Mouse (Mus musculus) neural tube, embryonic 15.5 days (tissue): Measurements from ENCODE around the gene Gramd1b. TPM values are rescaled to one million over a fixed set of nuclear protein-coding genes. Genes with fewer than 3 reads are reported as not detected.

Experiments
- ATAC-seq: fragments of 200-750 bp; cut with Nextera tagmentation; 2 replicates; pipeline ENCODE4 v1.8.0; 2017; ENCODE audit warnings: mild to moderate bottlenecking, moderate TSS enrichment, moderate library complexity; ENCODE audit not compliant: low FRiP score
- H3K27ac ChIP-seq: fragments of 300-500 bp; sonication (generic); replicated peaks from 2 replicates; pipeline ENCODE4 v1.5.1; 2015; ENCODE audit warnings: mild to moderate bottlenecking, inconsistent platforms
- H3K27me3 ChIP-seq: fragments of 300-500 bp; sonication (generic); replicated peaks from 2 replicates; pipeline ENCODE4 v1.6.1; 2015; ENCODE audit warnings: inconsistent platforms
- H3K36me3 ChIP-seq: fragments of 300-500 bp; sonication (generic); 2 replicates; pipeline ENCODE4 v1.6.1; 2015; ENCODE audit warnings: inconsistent platforms
- H3K4me1 ChIP-seq: fragments of 300-500 bp; sonication (generic); 2 replicates; pipeline ENCODE4 v1.6.1; 2015; ENCODE audit warnings: inconsistent platforms
- H3K4me2 ChIP-seq: fragments of 300-500 bp; sonication (generic); 2 replicates; pipeline ENCODE4 v1.6.1; 2015; ENCODE audit warnings: inconsistent platforms, mild to moderate bottlenecking, moderate library complexity
- H3K4me3 ChIP-seq: fragments of 300-500 bp; sonication (generic); replicated peaks from 2 replicates; pipeline ENCODE4 v1.5.1; 2015; ENCODE audit warnings: mild to moderate bottlenecking, inconsistent platforms
- H3K9ac ChIP-seq: fragments of 300-500 bp; sonication (generic); replicated peaks from 2 replicates; pipeline ENCODE4 v1.6.1; 2015; ENCODE audit warnings: mild to moderate bottlenecking, inconsistent platforms
- H3K9me3 ChIP-seq: fragments of 300-500 bp; sonication (generic); replicated peaks from 2 replicates; pipeline ENCODE4 v1.6.1; 2016; ENCODE audit warnings: inconsistent platforms
- WGBS: fragments of 180-500 bp; shearing (Covaris S2); methylation state at CpG from one replicate; pipeline ENCODE4 v1.1.7; 2015; ENCODE audit warnings: mixed read lengths; 5-methylcytosine and 5-hydroxymethylcytosine counted together
- polyA plus RNA-seq: library from polyadenylated mRNA; unstranded; fragments of >200 nt; fragmentation: Nextera tagmentation; extraction: Ambion mirVana; gene quantifications from 2 replicates; pipeline ENCODE4 v1.2.1, GENCODE M21; 2015

Gene Gramd1b
- polyA plus RNA-seq, 1 experiment from 2014 or later, result 16.3 TPM

- H3K4me2 ChIP-seq, result no peak overlapping the region
- H3K27me3 ChIP-seq, result no peaks in the 10 kb centered on the region
- H3K4me1 ChIP-seq, result 0 out of 2 replicates have a peak, but pooled peaks cover 3% of the 10 kb centered on the region
- H3K9ac ChIP-seq, result no peak overlapping the region
- no peak overlapping the region for H3K4me3 ChIP-seq
- 97% methylated on average over 5 of the region's 5 CpGs for WGBS
- ATAC-seq, result no peak
- no peak overlapping the region for H3K27ac ChIP-seq
- H3K9me3 ChIP-seq, result no peaks in the 10 kb centered on the region
- H3K36me3 ChIP-seq, result no peaks in the 10 kb centered on the region
Measured at GRCm38 (mm10) chr9:40547876-40548275, 16.7 kb upstream of the Gramd1b start.

- no peaks in the 10 kb centered on the region for H3K36me3 ChIP-seq
- 48% methylated on average over 6 of the region's 6 CpGs for WGBS
- H3K9ac ChIP-seq, result no peak overlapping the region
- no peak overlapping the region for H3K27ac ChIP-seq
- ATAC-seq, result peak; percentile 61; the same call in 1 of the 2 replicates
- peaks cover 10% of the 10 kb centered on the region for H3K4me1 ChIP-seq
- H3K27me3 ChIP-seq, result no peaks in the 10 kb centered on the region
- no peaks in the 10 kb centered on the region for H3K9me3 ChIP-seq
- no peak overlapping the region for H3K4me2 ChIP-seq
- H3K4me3 ChIP-seq, result no peak overlapping the region
Measured at GRCm38 (mm10) chr9:40545193-40545592, 14.0 kb upstream of the Gramd1b start.

GRCm38 (mm10) chr9:40539588-40540140 is 8.5 kb upstream of the Gramd1b start:
- Histone ChIP-seq H3K4me1 (peaks cover 27% of the 10 kb centered on the region), H3K27me3 (no peaks in the 10 kb centered on the region), H3K9me3 (no peaks in the 10 kb centered on the region), H3K4me3 (no peak overlapping the region), H3K36me3 (no peaks in the 10 kb centered on the region), H3K9ac (no peak overlapping the region), H3K4me2 (no peak overlapping the region), H3K27ac (peak overlapping the region; percentile 60; the same call in 1 of the 2 replicates)
- ATAC-seq, result peak; percentile 23; the same call in 1 of the 2 replicates
- 44% methylated on average over 8 of the region's 8 CpGs for WGBS

GRCm38 (mm10) chr9:40537708-40538105 is 6.5 kb upstream of the Gramd1b start:
- no peaks in the 10 kb centered on the region for H3K27me3 ChIP-seq
- H3K36me3 ChIP-seq, result no peaks in the 10 kb centered on the region
- no peak overlapping the region for H3K9ac ChIP-seq
- H3K4me1 ChIP-seq, result peaks cover 27% of the 10 kb centered on the region
- WGBS, result 29% methylated on average over 2 of the region's 2 CpGs
- no peak overlapping the region for H3K4me3 ChIP-seq
- peak; percentile 68; the same call in 1 of the 2 replicates for ATAC-seq
- H3K27ac ChIP-seq, result peak overlapping the region; percentile 64
- H3K4me2 ChIP-seq, result no peak overlapping the region
- no peaks in the 10 kb centered on the region for H3K9me3 ChIP-seq

- ATAC-seq, result no peak
- no peak overlapping the region for H3K9ac ChIP-seq
- no peaks in the 10 kb centered on the region for H3K9me3 ChIP-seq
- no peak overlapping the region for H3K4me2 ChIP-seq
- H3K36me3 ChIP-seq, result no peaks in the 10 kb centered on the region
- H3K27ac ChIP-seq, result no peak overlapping the region
- 83% methylated on average over 3 of the region's 3 CpGs for WGBS
- H3K27me3 ChIP-seq, result no peaks in the 10 kb centered on the region
- peaks cover 27% of the 10 kb centered on the region for H3K4me1 ChIP-seq
- H3K4me3 ChIP-seq, result no peak overlapping the region
Measured at GRCm38 (mm10) chr9:40537044-40537707, 6.0 kb upstream of the Gramd1b start.

GRCm38 (mm10) chr9:40530536-40530935 is 647 bp downstream of the Gramd1b start:
- 61% methylated on average over 8 of the region's 8 CpGs for WGBS
- Histone ChIP-seq H3K4me2 (peak overlapping the region; percentile 94), H3K4me1 (peaks cover 9% of the 10 kb centered on the region), H3K9me3 (no peaks in the 10 kb centered on the region), H3K9ac (peak overlapping the region; percentile 67), H3K27me3 (no peaks in the 10 kb centered on the region), H3K27ac (no peak overlapping the region), H3K36me3 (no peaks in the 10 kb centered on the region), H3K4me3 (peak overlapping the region; percentile 62)
- no peak for ATAC-seq

GRCm38 (mm10) chr9:40528733-40529132 is 2.5 kb downstream of the Gramd1b start:
- Histone ChIP-seq H3K9ac (no peak overlapping the region), H3K4me3 (no peak overlapping the region), H3K4me1 (peaks cover 9% of the 10 kb centered on the region), H3K27me3 (no peaks in the 10 kb centered on the region), H3K4me2 (no peak overlapping the region), H3K9me3 (no peaks in the 10 kb centered on the region), H3K27ac (no peak overlapping the region), H3K36me3 (no peaks in the 10 kb centered on the region)
- ATAC-seq, result no peak
- WGBS, result 64% methylated on average over 4 of the region's 4 CpGs

GRCm38 (mm10) chr9:40526928-40527327 is 4.3 kb downstream of the Gramd1b start:
- peaks cover 9% of the 10 kb centered on the region for H3K4me1 ChIP-seq
- H3K27me3 ChIP-seq, result no peaks in the 10 kb centered on the region
- H3K27ac ChIP-seq, result no peak overlapping the region
- no peak overlapping the region for H3K4me2 ChIP-seq
- 75% methylated on average over 3 of the region's 3 CpGs for WGBS
- ATAC-seq, result no peak
- no peak overlapping the region for H3K4me3 ChIP-seq
- no peak overlapping the region for H3K9ac ChIP-seq
- H3K36me3 ChIP-seq, result no peaks in the 10 kb centered on the region
- H3K9me3 ChIP-seq, result no peaks in the 10 kb centered on the region

GRCm38 (mm10) chr9:40522156-40522555 is 9.0 kb downstream of the Gramd1b start:
- Histone ChIP-seq H3K27me3 (no peaks in the 10 kb centered on the region), H3K4me2 (no peak overlapping the region), H3K36me3 (no peaks in the 10 kb centered on the region), H3K4me1 (no peaks in the 10 kb centered on the region), H3K27ac (no peak overlapping the region), H3K9ac (no peak overlapping the region), H3K4me3 (no peak overlapping the region), H3K9me3 (no peaks in the 10 kb centered on the region)
- no peak for ATAC-seq
- WGBS, result 81% methylated on average over 7 of the region's 7 CpGs

- H3K9me3 ChIP-seq, result no peaks in the 10 kb centered on the region
- H3K27me3 ChIP-seq, result no peaks in the 10 kb centered on the region
- no peak overlapping the region for H3K4me3 ChIP-seq
- H3K36me3 ChIP-seq, result no peaks in the 10 kb centered on the region
- no peak overlapping the region for H3K4me2 ChIP-seq
- no peak overlapping the region for H3K9ac ChIP-seq
- ATAC-seq, result no peak
- no peak overlapping the region for H3K27ac ChIP-seq
- H3K4me1 ChIP-seq, result no peaks in the 10 kb centered on the region
- 88% methylated on average over 6 of the region's 6 CpGs for WGBS
Measured at GRCm38 (mm10) chr9:40521097-40521496, 10.1 kb downstream of the Gramd1b start.

GRCm38 (mm10) chr9:40519294-40519693 is 11.9 kb downstream of the Gramd1b start:
- ATAC-seq, result no peak
- WGBS, result 85% methylated on average over 3 of the region's 3 CpGs

GRCm38 (mm10) chr9:40511970-40512369 is 19.2 kb downstream of the Gramd1b start:
- 76% methylated on average over 2 of the region's 2 CpGs for WGBS
- Histone ChIP-seq H3K4me3 (no peak overlapping the region), H3K27ac (no peak overlapping the region), H3K9me3 (no peaks in the 10 kb centered on the region), H3K4me2 (no peak overlapping the region), H3K36me3 (no peaks in the 10 kb centered on the region), H3K27me3 (no peaks in the 10 kb centered on the region), H3K9ac (no peak overlapping the region), H3K4me1 (no peaks in the 10 kb centered on the region)
- ATAC-seq, result no peak

More at GRCm38 (mm10) chr9:40519294-40519693, 11.9 kb downstream of the Gramd1b start:
- Histone ChIP-seq H3K9ac (no peak overlapping the region), H3K4me3 (no peak overlapping the region), H3K4me1 (no peaks in the 10 kb centered on the region), H3K9me3 (no peaks in the 10 kb centered on the region), H3K36me3 (no peaks in the 10 kb centered on the region), H3K4me2 (no peak overlapping the region), H3K27ac (no peak overlapping the region), H3K27me3 (no peaks in the 10 kb centered on the region)
